In the genomic region with DNA sequence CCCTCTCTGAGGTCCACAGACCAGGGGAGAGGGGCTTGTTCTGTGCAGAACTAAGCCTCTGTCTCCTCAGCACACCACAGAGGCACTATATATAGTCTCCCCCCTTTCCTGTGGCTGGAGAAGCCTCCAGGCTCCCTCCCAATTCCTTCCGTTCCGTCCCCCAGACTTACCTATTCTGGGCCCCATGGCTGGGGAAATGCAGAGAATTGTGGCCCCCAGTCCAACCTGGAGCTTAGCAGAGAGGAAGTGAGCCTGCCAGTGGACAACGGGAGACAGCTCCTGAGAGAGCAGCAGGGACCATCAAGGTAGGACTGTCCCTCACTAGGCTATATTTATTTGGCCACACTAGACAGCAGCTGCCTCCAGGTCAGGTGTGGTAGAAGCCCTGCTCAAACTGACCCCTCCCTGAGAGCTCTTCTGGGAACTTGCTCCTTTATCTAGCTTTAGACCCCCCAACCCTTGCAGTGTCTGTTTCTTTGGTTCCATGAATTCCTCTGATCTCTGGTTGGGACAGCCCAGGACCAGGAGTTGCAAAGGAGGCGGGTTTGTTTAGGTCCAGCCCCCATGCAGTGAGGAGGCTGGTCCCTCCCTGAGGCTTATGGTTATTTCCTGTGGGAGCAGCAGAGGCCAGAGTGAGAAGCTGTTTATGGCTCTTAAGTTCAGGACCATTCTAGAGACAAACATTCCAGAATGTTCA, we compare ENCODE assay signal across 9 mouse cellular contexts. TPM values are rescaled to one million over a fixed set of nuclear protein-coding genes. Genes with fewer than 3 reads are reported as not detected.
DNase-seq lines count a peak whose midpoint lies in the region; ATAC-seq lines count a peak whose summit lies in the region.
"Had no signal": no experiment of that assay in that cellular context is flagged by ENCODE, and none has a peak within 500 bp of the region (broad histone marks: within the 10 kb centered on the region; RNA-seq: fewer than 3 reads in every experiment).

No protein-coding gene starts in this region.

- H3K9ac ChIP-seq in embryonic facial prominence, embryonic 13.5 days = no peak overlapping the region
- H3K9ac ChIP-seq in intestine, embryonic 15.5 days = no peak overlapping the region
- no peak overlapping the region for H3K9ac ChIP-seq in lung, embryonic 16.5 days (ENCODE audit: low read length)

- H3K4me1 ChIP-seq in embryonic facial prominence, embryonic 13.5 days = peaks cover 16% of the 10 kb centered on the region; the same call in 1 of the 2 replicates
- H3K4me1 ChIP-seq in intestine, embryonic 15.5 days (replicated peaks) = peaks cover 20% of the 10 kb centered on the region
- peaks cover 13% of the 10 kb centered on the region; the same call in 1 of the 2 replicates for H3K4me1 ChIP-seq in lung, embryonic 16.5 days (replicated peaks; ENCODE audit: control insufficient read depth, insufficient read depth, low read length)

- H3K4me3 ChIP-seq in embryonic facial prominence, embryonic 13.5 days = no peak overlapping the region
- H3K4me3 ChIP-seq in intestine, embryonic 15.5 days (replicated peaks) = no peak overlapping the region
- peak overlapping the region; percentile 6; the same call in 1 of the 2 replicates for H3K4me3 ChIP-seq in lung, embryonic 16.5 days (ENCODE audit: low read length)
- H3K4me3 ChIP-seq: erythroblast, embryonic 14.5 days had no signal

- H3K27ac ChIP-seq in embryonic facial prominence, embryonic 13.5 days = peak overlapping the region; percentile 13; the same call in 1 of the 2 replicates
- peak overlapping the region; percentile 23 for H3K27ac ChIP-seq in intestine, embryonic 15.5 days
- H3K27ac ChIP-seq in lung, embryonic 16.5 days (ENCODE audit: low read length) = peak overlapping the region; percentile 49

- no peak for ATAC-seq in embryonic facial prominence, embryonic 13.5 days (ENCODE audit: insufficient number of reproducible peaks, insufficient read depth, low FRiP score, low TSS enrichment, low read depth)
- peak; percentile 77 for ATAC-seq in intestine, embryonic 15.5 days
- peak; percentile 75 for ATAC-seq in lung, embryonic 16.5 days (ENCODE audit: low read depth)
- no peak for ATAC-seq in monocyte, adult 5-6 weeks (replicated peaks; ENCODE audit: insufficient number of reproducible peaks, low FRiP score, low TSS enrichment, poor library complexity, severe bottlenecking)

- no peak overlapping the region for H3K4me2 ChIP-seq in embryonic facial prominence, embryonic 13.5 days
- H3K4me2 ChIP-seq in intestine, embryonic 15.5 days (replicated peaks) = peak overlapping the region; percentile 18; the same call in 1 of the 2 replicates
- peak overlapping the region; percentile 22; the same call in 1 of the 2 replicates for H3K4me2 ChIP-seq in lung, embryonic 16.5 days (ENCODE audit: low read depth, low read length)

- 0 out of 2 replicates have a peak, but pooled peaks cover 4% of the 10 kb centered on the region for H3K27me3 ChIP-seq in embryonic facial prominence, embryonic 13.5 days
- H3K27me3 ChIP-seq in intestine, embryonic 15.5 days (replicated peaks) = no peaks in the 10 kb centered on the region; the same call in 1 of the 2 replicates
- H3K27me3 ChIP-seq in lung, embryonic 16.5 days (ENCODE audit: control insufficient read depth, insufficient read depth, low read depth, low read length) = no peaks in the 10 kb centered on the region

- peak; percentile 68 for DNase-seq in gastrocnemius, adult 18-20 months (ENCODE audit: low spot score)
- no peak for DNase-seq in gastrocnemius, postnatal 4 days (ENCODE audit: low spot score in 2 of 2)
- DNase-seq in c-Kit-positive CD71-positive TER-119-positive erythroid progenitor cells, embryonic 14.5 days (ENCODE audit: low spot score) = no peak
- DNase-seq in urinary bladder, postnatal 25 days (ENCODE audit: low spot score) = no peak

- no peaks in the 10 kb centered on the region for H3K36me3 ChIP-seq in embryonic facial prominence, embryonic 13.5 days
- no peaks in the 10 kb centered on the region for H3K36me3 ChIP-seq in intestine, embryonic 15.5 days
- H3K36me3 ChIP-seq in lung, embryonic 16.5 days (ENCODE audit: control insufficient read depth, insufficient read depth, low read length) = no peaks in the 10 kb centered on the region

- no peaks in the 10 kb centered on the region for H3K9me3 ChIP-seq in embryonic facial prominence, embryonic 13.5 days
- no peaks in the 10 kb centered on the region for H3K9me3 ChIP-seq in intestine, embryonic 15.5 days
- no peaks in the 10 kb centered on the region for H3K9me3 ChIP-seq in lung, embryonic 16.5 days (ENCODE audit: control insufficient read depth, low read length)

- WGBS in embryonic facial prominence, embryonic 13.5 days = 51% methylated on average over 4 of the region's 4 CpGs
- 44% methylated on average over 4 of the region's 4 CpGs for WGBS in intestine, embryonic 15.5 days
- WGBS in lung, embryonic 16.5 days = 50% methylated on average over 4 of the region's 4 CpGs

RNA-seq across cellular contexts. Expression of a gene that starts 4.7 kb away (rescaled TPM):
- 1 to 10 TPM; 3.6 to 5.0 TPM for total RNA-seq in gastrocnemius, adult 18-20 months (2021)
- 1 to 10 TPM; 8.0 to 9.1 TPM for total RNA-seq in gastrocnemius, postnatal 4 days (2021)
- polyA plus RNA-seq in embryonic facial prominence, embryonic 13.5 days (2015; fragmentation: Nextera tagmentation; extraction: Ambion mirVana) = 2.4 and 2.6 TPM in 2 replicates
- 2.7 and 3.1 TPM in 2 replicates for polyA plus RNA-seq in intestine, embryonic 15.5 days (2015; fragmentation: Nextera tagmentation; extraction: Ambion mirVana)
- polyA plus RNA-seq in lung, embryonic 16.5 days (2015; fragmentation: Nextera tagmentation; extraction: Ambion mirVana) = 4.0 and 4.4 TPM in 2 replicates
- total RNA-seq in monocyte, adult 5-6 weeks (2017) = 0.48 to 2.1 TPM in 2 of 3 replicates, not detected in the other
- polyA plus RNA-seq: erythroblast, embryonic 14.5 days had no signal

RNA-seq across cellular contexts. Expression of a gene that starts 23.6 kb away (rescaled TPM):
- not detected for total RNA-seq in gastrocnemius, adult 18-20 months (2021)
- under 1 TPM in 1 of 2 experiments, not detected in 1; 0.21 TPM for total RNA-seq in gastrocnemius, postnatal 4 days (2021)
- not detected in 2 replicates for polyA plus RNA-seq in embryonic facial prominence, embryonic 13.5 days (2015; fragmentation: Nextera tagmentation; extraction: Ambion mirVana)
- polyA plus RNA-seq in intestine, embryonic 15.5 days (2015; fragmentation: Nextera tagmentation; extraction: Ambion mirVana) = not detected in 2 replicates
- not detected in 2 replicates for polyA plus RNA-seq in lung, embryonic 16.5 days (2015; fragmentation: Nextera tagmentation; extraction: Ambion mirVana)
- total RNA-seq in monocyte, adult 5-6 weeks (2017) = not detected in 3 replicates
- polyA plus RNA-seq: erythroblast, embryonic 14.5 days had no signal

RNA-seq across cellular contexts. Expression of a gene that starts 56.8 kb away (rescaled TPM):
- not detected for total RNA-seq in gastrocnemius, adult 18-20 months (2021)
- not detected for total RNA-seq in gastrocnemius, postnatal 4 days (2021)
- not detected in 2 replicates for polyA plus RNA-seq in embryonic facial prominence, embryonic 13.5 days (2015; fragmentation: Nextera tagmentation; extraction: Ambion mirVana)
- not detected in 2 replicates for polyA plus RNA-seq in intestine, embryonic 15.5 days (2015; fragmentation: Nextera tagmentation; extraction: Ambion mirVana)
- not detected in 2 replicates for polyA plus RNA-seq in lung, embryonic 16.5 days (2015; fragmentation: Nextera tagmentation; extraction: Ambion mirVana)
- total RNA-seq in monocyte, adult 5-6 weeks (2017) = not detected in 3 replicates
- polyA plus RNA-seq: erythroblast, embryonic 14.5 days had no signal

Comparison
In these comparisons a context has a peak if more than half of its experiments do, and no peak if none do; other contexts are left out.
1. ATAC-seq: peak in intestine, embryonic 15.5 days (single experiment) and lung, embryonic 16.5 days (single experiment); none in embryonic facial prominence, embryonic 13.5 days (single experiment) and monocyte, adult 5-6 weeks (single experiment).
2. Peak in every context shown above with its lines, with median percentiles within 50 percentile points of each other: H3K27ac ChIP-seq.